Mouse (Mus musculus): Measurements from ENCODE around the gene Fam3a.
"Not testable (repeated sequence)": the region's sequence is repeated elsewhere in the genome, so short reads cannot be mapped to it uniquely, and the experiment has no call there.

Fam3a gene

GRCm38 (mm10) chrX:74392535-74393443 is at the start of gene Fam3a, which contains the start of gene Ikbkg:
Gene Fam3a (minus strand): TSS chrX:74393272.
Gene Ikbkg (plus strand): TSS chrX:74393290.
- DNase-seq: peak; percentile 81 to 86

GRCm38 (mm10) chrX:74429290-74429821 is 36.3 kb upstream of the Fam3a start:
- DNase-seq: peak; percentile 60 to 64

- peak; percentile 91 to 93 for DNase-seq
Measured at GRCm38 (mm10) chrX:74428826-74429276, 35.8 kb upstream of the Fam3a start, which contains the start of gene G6pdx. Gene G6pdx (minus strand): TSS chrX:74429194.

GRCm38 (mm10) chrX:74428146-74428825 is 35.2 kb upstream of the Fam3a start:
- DNase-seq: no peak

- DNase-seq: no peak
Measured at GRCm38 (mm10) chrX:74427116-74427515, 34.0 kb upstream of the Fam3a start.

- no peak for DNase-seq
Measured at GRCm38 (mm10) chrX:74426256-74426655, 33.2 kb upstream of the Fam3a start.

GRCm38 (mm10) chrX:74425195-74425594 is 32.1 kb upstream of the Fam3a start:
- DNase-seq: no peak

GRCm38 (mm10) chrX:74424443-74424842 is 31.4 kb upstream of the Fam3a start:
- no peak for DNase-seq

GRCm38 (mm10) chrX:74413377-74413776 is 20.3 kb upstream of the Fam3a start:
- DNase-seq: peak; percentile 79 to 83

- DNase-seq: no peak
Measured at GRCm38 (mm10) chrX:74408340-74408739, 15.3 kb upstream of the Fam3a start.

- DNase-seq: no peak
Measured at GRCm38 (mm10) chrX:74400136-74400535, 7.1 kb upstream of the Fam3a start.

- DNase-seq: no peak
Measured at GRCm38 (mm10) chrX:74388153-74388552, 4.9 kb downstream of the Fam3a start.

GRCm38 (mm10) chrX:74384451-74384850 is 8.6 kb downstream of the Fam3a start:
- DNase-seq: no peak

GRCm38 (mm10) chrX:74372888-74373549 is 20.1 kb downstream of the Fam3a start, which contains the start of the genes Ubl4a and Slc10a3:
Gene Ubl4a (minus strand): TSS chrX:74373218.
Gene Slc10a3 (minus strand): TSS chrX:74373349.
- DNase-seq: peak; percentile 91 to 94

- peak; percentile 69 to 76 for DNase-seq
Measured at GRCm38 (mm10) chrX:74368209-74368909, 24.7 kb downstream of the Fam3a start.

- no peak for DNase-seq
Measured at GRCm38 (mm10) chrX:74367512-74367911, 25.6 kb downstream of the Fam3a start.

GRCm38 (mm10) chrX:74359171-74359570 is 33.9 kb downstream of the Fam3a start:
- no peak for DNase-seq

GRCm38 (mm10) chrX:74357069-74357468 is 36.0 kb downstream of the Fam3a start:
- DNase-seq: not testable (repeated sequence)

GRCm38 (mm10) chrX:74353467-74353770 is 39.7 kb downstream of the Fam3a start, which contains the start of gene Lage3:
Gene Lage3 (minus strand): TSS chrX:74353618.
- DNase-seq: peak; percentile 78 to 80

- no peak for DNase-seq
Measured at GRCm38 (mm10) chrX:74352645-74353466, 40.2 kb downstream of the Fam3a start.
